Mouse (Mus musculus) heart, adult 2 months (tissue): ENCODE results near the gene Atxn7.

Source experiments
- CTCF ChIP-seq: fragments of 200-600 bp; IDR thresholded peaks from 2 replicates; pipeline ENCODE4 v1.8.1; 2022; ENCODE audit warnings: antibody characterized with exemption, mild to moderate bottlenecking, moderate library complexity
- EP300 ChIP-seq: fragments of 200-500 bp; IDR thresholded peaks from 2 replicates; pipeline ENCODE4 v1.6.1; 2011; ENCODE audit warnings: low read depth, low read length, control low read depth; ENCODE audit not compliant: insufficient read depth
- POLR2A ChIP-seq: fragments of 200-500 bp; IDR thresholded peaks from 2 replicates; pipeline ENCODE4 v1.6.1; 2011; ENCODE audit warnings: mild to moderate bottlenecking, low read depth, low read length, control low read depth; ENCODE audit not compliant: insufficient read depth

- TF ChIP-seq CTCF = no peak
- TF ChIP-seq EP300 = no peak
- no peak for TF ChIP-seq POLR2A
These were observed 9.3 kb downstream of the Atxn7 start for GRCm38 (mm10) chr14:13970513-13970912.
